Mouse (Mus musculus) right cerebral cortex, adult 2 months (tissue): Measurements from ENCODE around the gene Paqr6.

Experiments
- DNase-seq, 2 experiments: peaks; one replicate each; pipeline ENCODE4 v3.0.0; 2021 to 2022; ENCODE audit warnings: low spot score in 2 of 2

Gene Paqr6

DNA sequence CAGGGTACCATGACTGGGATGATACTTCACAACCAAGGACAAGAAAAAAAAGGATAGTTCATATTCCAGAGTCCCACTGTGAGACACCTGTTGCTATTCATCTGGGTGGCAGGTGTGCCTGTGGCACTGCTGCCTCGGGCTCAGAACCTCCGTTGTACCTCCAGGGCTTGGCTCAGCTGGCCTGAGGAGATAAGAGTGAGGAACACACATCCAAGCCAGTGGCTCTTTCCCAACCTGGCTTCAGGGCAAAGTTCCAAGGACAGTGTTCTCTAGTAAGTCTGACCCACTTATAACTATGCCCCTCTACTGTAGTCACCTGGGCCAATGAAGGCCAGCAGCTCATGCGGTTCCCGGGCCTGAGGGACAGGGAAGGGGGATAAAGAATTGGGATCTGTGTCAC is 47.3 kb downstream of the Paqr6 start:
- no peak for DNase-seq

DNA sequence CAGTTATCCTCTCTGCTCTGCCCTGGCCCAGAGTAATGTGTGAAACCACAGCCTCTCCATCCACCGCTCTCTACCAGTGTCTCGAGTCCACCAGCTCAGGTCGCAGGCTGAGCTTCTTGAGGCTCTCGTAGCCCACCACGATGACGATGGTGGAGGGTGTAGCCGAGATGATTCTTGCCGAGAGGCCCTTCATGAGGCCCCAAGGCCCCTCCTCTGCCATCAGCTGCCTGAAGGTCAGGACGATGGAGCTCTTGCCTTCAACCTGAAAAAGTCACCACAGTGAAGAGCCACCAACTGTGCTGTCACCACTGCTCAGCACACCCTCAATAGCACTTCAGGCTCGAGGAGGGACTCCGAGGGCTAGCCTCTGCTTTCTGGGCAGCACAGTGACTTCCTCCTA is 48.3 kb downstream of the Paqr6 start:
- DNase-seq: no peak

DNA sequence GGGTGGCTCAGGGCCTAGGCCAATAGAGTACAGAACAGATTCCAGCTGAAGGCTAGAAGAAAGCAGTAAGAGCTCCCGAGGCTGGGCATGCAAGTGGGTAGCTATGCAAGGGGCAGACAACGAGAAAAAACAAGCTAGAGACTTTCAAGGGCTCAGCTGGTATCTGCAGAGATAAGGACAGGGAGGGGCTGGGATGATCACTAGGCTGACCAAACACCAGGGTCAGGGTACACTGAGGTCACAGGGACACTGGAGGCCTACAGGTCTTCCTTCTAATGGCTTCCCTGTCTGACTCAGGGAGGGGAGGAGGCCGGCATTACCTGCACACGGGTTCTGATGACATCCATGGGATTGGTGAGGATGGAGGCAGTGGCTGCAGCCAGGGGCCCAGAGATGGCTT is 51.3 kb downstream of the Paqr6 start:
- no peak for DNase-seq

DNA sequence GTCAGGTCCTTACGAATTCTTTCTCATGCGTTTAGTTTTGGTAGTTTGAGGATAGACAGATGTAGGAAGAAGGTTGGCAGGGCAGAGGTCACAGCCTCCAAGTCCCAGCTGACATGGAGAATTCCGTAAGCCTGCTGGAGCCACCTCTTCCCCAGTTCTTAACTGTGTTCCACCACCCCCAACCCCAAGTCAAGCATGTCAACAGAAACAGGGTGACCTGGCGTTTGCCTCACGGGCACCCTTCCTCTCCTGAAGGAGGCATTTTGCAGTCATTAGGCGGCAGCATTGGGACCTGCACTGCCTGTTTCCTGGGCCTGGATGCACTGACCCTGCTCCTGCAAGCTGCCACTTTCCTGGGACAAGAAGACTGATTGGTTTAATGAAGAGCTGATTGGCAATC is 53.6 kb downstream of the Paqr6 start:
- DNase-seq: no peak
